Mouse (Mus musculus) embryo, embryonic 11.5 days (tissue): Measurements from ENCODE around the gene Lrrc75a.

Experiments
- DNase-seq: peaks from one replicate; pipeline ENCODE4 v3.0.0-alpha.2; 2012; ENCODE audit warnings: low read depth, low spot score

Lrrc75a gene

GRCm38 (mm10) chr11:62554934-62555517 is 93.3 kb downstream of the Lrrc75a start:
- no peak for DNase-seq
